Mouse (Mus musculus) intestine, embryonic 15.5 days (tissue): Measurements from ENCODE around the gene Cldn3. TPM values are rescaled to one million over a fixed set of nuclear protein-coding genes. Genes with fewer than 3 reads are reported as not detected.
A peak's percentile ranks its signal among the peaks of the same experiment; 100 is the strongest.

Experiments
- ATAC-seq: fragments of 200-750 bp; cut with Nextera tagmentation; 2 replicates; pipeline ENCODE4 v1.8.0; 2017; ENCODE audit warnings: moderate TSS enrichment, moderate library complexity
- H3K27ac ChIP-seq: fragments of 300-500 bp; sonication (generic); 2 replicates; pipeline ENCODE4 v1.5.1; 2015; ENCODE audit warnings: mild to moderate bottlenecking, inconsistent platforms
- H3K27me3 ChIP-seq: fragments of 300-500 bp; sonication (generic); replicated peaks from 2 replicates; pipeline ENCODE4 v1.6.1; 2015; ENCODE audit warnings: inconsistent platforms
- H3K36me3 ChIP-seq: fragments of 300-500 bp; sonication (generic); 2 replicates; pipeline ENCODE4 v1.6.1; 2015; ENCODE audit warnings: inconsistent platforms
- H3K4me1 ChIP-seq: fragments of 300-500 bp; sonication (generic); replicated peaks from 2 replicates; pipeline ENCODE4 v1.6.1; 2015; ENCODE audit warnings: inconsistent platforms
- H3K4me2 ChIP-seq: fragments of 300-500 bp; sonication (generic); replicated peaks from 2 replicates; pipeline ENCODE4 v1.6.1; 2015; ENCODE audit warnings: mild to moderate bottlenecking, inconsistent platforms
- H3K4me3 ChIP-seq: fragments of 300-500 bp; sonication (generic); replicated peaks from 2 replicates; pipeline ENCODE4 v1.5.1; 2015; ENCODE audit warnings: inconsistent platforms
- H3K9ac ChIP-seq: fragments of 300-500 bp; sonication (generic); 2 replicates; pipeline ENCODE4 v1.6.1; 2015; ENCODE audit warnings: inconsistent platforms
- H3K9me3 ChIP-seq: fragments of 300-500 bp; sonication (generic); 2 replicates; pipeline ENCODE4 v1.6.1; 2016; ENCODE audit warnings: inconsistent platforms
- WGBS: fragments of 180-500 bp; shearing (Covaris S2); methylation state at CpG from one replicate; pipeline ENCODE4 v1.1.7; 2015; 5-methylcytosine and 5-hydroxymethylcytosine counted together
- polyA plus RNA-seq: library from polyadenylated mRNA; unstranded; fragments of >200 nt; fragmentation: Nextera tagmentation; extraction: Ambion mirVana; gene quantifications from 2 replicates; pipeline ENCODE4 v1.2.1, GENCODE M21; 2015

Cldn3 gene
- polyA plus RNA-seq, 1 experiment from 2014 or later, result 173 TPM

DNA sequence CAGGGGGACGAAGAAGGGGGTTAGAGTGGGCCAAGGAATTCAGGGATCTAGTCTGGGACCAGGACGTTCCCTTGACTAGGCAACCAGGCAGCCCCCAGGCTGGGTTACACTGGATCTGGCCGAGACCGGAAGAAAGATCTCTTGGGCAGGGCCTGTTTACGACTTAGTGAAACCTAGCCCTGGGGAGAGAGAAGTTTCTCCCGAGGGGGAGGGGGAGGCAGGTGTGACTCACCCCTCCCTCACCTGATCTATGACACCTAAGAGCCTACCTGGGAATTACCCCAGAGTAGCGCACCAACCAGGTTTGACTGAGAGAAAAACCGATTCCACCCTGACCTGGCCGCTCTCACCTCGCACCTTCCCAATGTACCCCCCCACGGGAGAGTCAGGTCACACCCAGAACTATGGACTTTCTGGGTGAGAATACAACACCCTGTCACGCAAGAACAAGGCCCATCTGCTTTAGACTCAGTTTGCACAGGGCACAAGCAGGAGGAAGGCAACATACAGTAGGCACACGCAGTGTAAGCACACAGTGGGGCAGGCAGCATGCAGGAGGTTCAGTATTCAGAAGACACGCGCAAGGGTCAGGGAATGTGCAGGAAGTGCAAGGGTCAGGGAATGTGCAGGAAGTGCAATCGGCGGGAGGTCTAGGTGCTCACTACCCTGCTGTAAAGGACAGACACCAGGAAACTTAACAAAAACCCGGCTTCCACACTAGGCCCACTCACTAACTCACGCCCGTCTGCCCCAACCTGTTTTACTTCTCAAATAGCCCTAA, 18.7 kb upstream of the Cldn3 start:
- H3K27ac ChIP-seq, result peak overlapping the region; percentile 92
- no peaks in the 10 kb centered on the region for H3K36me3 ChIP-seq
- peak overlapping the region; percentile 68; the same call in 1 of the 2 replicates for H3K4me2 ChIP-seq
- ATAC-seq, result peak; percentile 44
- WGBS, result 51% methylated on average over 20 of the region's 20 CpGs
- H3K9ac ChIP-seq, result 0 out of 2 replicates have a peak overlapping the region, but pooled peaks have one; percentile 17
- H3K27me3 ChIP-seq, result no peaks in the 10 kb centered on the region
- peaks cover 9% of the 10 kb centered on the region; the same call in 1 of the 2 replicates for H3K4me1 ChIP-seq
- no peaks in the 10 kb centered on the region for H3K9me3 ChIP-seq
- H3K4me3 ChIP-seq, result no peak overlapping the region

DNA sequence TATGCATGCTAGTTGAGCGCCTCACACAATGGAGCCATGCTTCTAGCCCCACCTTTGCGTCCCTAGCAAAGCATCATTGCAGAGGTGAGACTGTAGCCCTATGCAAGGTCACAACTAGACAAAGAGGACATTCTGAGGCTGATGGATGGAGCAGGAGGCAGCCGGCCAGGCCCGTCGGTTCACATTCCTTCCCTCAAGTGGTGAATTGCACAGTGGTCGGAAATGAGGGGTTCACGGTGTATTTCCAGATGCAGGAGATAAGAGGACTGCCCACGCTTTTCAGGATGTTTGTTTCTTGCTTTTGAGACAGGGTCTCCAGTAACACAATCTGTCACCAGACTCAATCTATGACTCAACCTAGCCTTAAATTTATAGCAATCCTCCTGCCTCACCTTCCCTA, 15.3 kb upstream of the Cldn3 start:
- Histone ChIP-seq H3K9me3 (no peaks in the 10 kb centered on the region), H3K36me3 (no peaks in the 10 kb centered on the region), H3K27me3 (no peaks in the 10 kb centered on the region), H3K4me1 (0 out of 2 replicates have a peak, but pooled peaks cover 12% of the 10 kb centered on the region), H3K4me2 (no peak overlapping the region), H3K27ac (no peak overlapping the region), H3K9ac (no peak overlapping the region), H3K4me3 (no peak overlapping the region)
- no peak for ATAC-seq
- 52% methylated on average over 8 of the region's 8 CpGs for WGBS

DNA sequence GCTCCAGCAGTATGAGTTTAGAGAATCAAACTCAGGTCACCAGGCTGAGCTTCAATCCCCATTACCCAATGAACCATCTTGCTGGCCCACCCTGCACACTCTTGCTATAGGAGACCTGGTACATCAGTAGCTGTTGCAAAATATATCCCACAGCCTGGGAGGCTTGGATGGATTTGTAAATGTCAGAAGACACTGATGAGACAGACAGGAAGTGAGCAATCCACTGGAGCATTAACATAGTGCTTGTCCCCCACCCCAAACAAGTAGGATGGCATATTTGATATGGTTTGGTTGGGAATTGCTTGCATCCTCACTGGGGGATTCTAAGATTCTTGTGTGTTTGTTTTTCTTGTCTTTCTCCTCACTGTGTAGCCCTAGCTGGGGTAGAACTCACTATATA, 12.9 kb upstream of the Cldn3 start:
- no peaks in the 10 kb centered on the region for H3K36me3 ChIP-seq
- no peak overlapping the region for H3K9ac ChIP-seq
- no peak overlapping the region for H3K4me3 ChIP-seq
- H3K4me2 ChIP-seq, result no peak overlapping the region
- 0 out of 2 replicates have a peak, but pooled peaks cover 7% of the 10 kb centered on the region for H3K4me1 ChIP-seq
- H3K9me3 ChIP-seq, result no peaks in the 10 kb centered on the region
- H3K27me3 ChIP-seq, result no peaks in the 10 kb centered on the region
- no peak for ATAC-seq
- H3K27ac ChIP-seq, result no peak overlapping the region

DNA sequence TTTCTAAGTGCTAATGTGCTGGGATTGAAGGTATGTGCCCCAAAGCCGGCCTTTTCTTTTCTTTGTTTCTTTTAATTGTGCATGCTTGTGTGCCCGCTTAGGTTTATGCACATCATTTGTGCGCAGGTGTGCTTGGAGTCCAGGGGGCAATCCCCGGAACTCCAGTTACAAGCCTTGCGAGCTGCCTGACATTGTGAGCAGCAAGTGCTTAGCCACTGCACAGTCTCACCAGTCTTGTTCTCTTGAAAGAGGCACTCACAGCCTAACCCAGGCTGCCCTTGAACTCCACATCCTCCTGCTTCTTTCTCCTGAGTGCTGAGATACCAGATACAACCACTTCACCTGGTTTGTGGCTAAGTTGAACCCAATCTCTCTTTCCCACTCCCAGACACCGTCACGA, 12.5 kb upstream of the Cldn3 start:
- ATAC-seq, result no peak
- no peak overlapping the region for H3K27ac ChIP-seq
- H3K4me3 ChIP-seq, result no peak overlapping the region
- 84% methylated on average over 7 of the region's 7 CpGs for WGBS
- no peak overlapping the region for H3K4me2 ChIP-seq
- H3K27me3 ChIP-seq, result no peaks in the 10 kb centered on the region
- H3K4me1 ChIP-seq, result 0 out of 2 replicates have a peak, but pooled peaks cover 7% of the 10 kb centered on the region
- H3K9me3 ChIP-seq, result no peaks in the 10 kb centered on the region
- H3K9ac ChIP-seq, result no peak overlapping the region
- H3K36me3 ChIP-seq, result no peaks in the 10 kb centered on the region

DNA sequence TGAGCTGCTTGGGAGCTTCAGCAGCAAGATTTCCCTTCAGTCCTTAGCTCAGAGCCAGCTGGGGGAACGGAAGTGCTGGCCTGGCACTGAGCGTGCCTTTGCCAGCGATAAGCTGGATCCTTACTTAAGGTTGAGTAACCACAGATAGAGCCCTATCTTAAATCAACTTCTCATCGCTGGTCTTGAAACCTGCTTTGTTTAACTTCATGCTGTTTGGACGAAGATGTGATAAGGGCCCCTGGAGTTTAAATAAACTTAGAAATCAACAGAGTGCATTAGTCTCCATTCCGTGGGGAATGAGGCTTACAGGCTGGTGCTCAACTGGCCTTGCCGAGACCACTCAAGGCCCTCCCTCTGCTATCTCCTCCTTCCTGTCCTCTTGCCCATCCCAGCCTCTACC, 11.7 kb upstream of the Cldn3 start:
- Histone ChIP-seq H3K36me3 (no peaks in the 10 kb centered on the region), H3K27me3 (no peaks in the 10 kb centered on the region), H3K4me3 (no peak overlapping the region), H3K27ac (peak overlapping the region; percentile 44; the same call in 1 of the 2 replicates), H3K4me1 (0 out of 2 replicates have a peak, but pooled peaks cover 7% of the 10 kb centered on the region), H3K4me2 (no peak overlapping the region), H3K9me3 (no peaks in the 10 kb centered on the region), H3K9ac (no peak overlapping the region)
- 13% methylated on average over 7 of the region's 7 CpGs for WGBS
- ATAC-seq, result peak; percentile 52; the same call in 1 of the 2 replicates

DNA sequence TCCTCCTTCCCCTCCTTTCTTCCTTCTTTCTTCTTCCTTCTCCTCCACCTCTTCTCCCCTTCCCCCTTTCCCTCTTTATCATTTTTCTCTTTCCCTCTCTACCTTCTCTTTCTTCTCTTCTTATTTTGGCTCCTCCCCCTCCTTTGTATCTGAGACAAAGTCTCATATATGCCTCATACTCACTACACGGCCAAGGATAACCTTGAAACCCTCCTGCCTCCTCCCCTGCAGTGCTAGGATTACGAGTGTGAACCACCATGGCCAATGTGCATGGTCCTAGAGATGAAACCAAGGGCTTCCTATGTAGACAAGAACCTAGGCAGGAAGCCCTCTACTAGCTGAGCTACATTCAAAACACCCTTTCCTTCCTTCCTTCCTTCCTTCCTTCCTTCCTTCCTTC, 11.1 kb upstream of the Cldn3 start:
- Histone ChIP-seq H3K9me3 (no peaks in the 10 kb centered on the region), H3K27me3 (no peaks in the 10 kb centered on the region), H3K4me2 (no peak overlapping the region), H3K4me1 (0 out of 2 replicates have a peak, but pooled peaks cover 7% of the 10 kb centered on the region), H3K9ac (no peak overlapping the region), H3K27ac (no peak overlapping the region), H3K4me3 (no peak overlapping the region), H3K36me3 (no peaks in the 10 kb centered on the region)
- ATAC-seq, result no peak
- 39% methylated on average over 2 of the region's 2 CpGs for WGBS

DNA sequence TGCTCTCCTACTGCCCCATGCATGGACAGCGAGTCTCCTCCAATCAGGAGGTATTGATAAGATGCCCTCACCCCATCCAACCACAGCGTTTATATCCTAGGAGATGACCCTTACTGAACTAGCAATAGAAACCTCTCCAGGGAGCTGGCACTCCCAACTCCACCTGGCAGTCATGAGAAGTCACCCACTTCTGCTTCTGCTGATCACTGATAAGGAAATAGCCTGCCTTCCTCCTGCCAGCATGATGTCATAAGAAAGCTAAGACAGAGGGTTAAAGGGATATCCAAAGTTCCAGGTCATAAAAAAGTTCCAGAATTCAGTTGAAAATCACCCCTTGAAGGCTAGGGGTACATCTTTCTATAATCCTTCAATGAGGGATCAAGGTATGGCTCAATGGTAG, 9.8 kb upstream of the Cldn3 start:
- H3K4me3 ChIP-seq, result no peak overlapping the region
- ATAC-seq, result 0 out of 2 replicates have a peak, but pooled peaks have one; percentile 34

DNA sequence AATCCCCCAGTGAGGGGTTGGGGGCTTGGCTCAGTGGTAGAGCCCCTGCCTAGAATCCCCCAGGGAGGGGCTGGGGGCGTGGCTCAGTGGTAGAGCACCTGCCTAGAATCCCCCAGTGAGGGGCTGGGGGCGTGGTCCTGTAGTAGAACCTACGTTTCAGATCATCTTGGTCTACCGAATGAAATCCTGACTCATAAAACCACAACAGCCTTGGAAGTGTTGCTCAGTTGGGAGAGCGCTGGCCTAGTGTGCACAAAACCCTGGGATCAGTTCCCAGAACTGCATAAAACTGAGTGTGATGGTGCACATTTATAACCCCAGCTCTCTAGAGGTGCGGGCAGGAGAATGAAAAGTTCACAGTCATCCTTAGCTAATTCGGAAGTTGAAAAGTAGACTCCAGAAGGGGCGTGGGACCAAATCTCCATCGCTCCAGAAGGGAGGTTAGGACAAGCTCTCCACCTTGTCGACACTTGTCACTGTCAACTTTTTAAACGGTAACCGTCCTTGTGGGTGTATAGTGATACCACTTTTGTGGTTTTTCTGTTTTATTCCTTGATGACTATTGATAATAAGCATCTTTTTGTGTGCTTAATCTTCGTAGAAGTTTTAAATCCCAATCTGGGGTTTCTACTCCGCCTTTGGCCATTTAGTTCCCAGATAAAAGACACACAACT, 9.3 kb upstream of the Cldn3 start:
- Histone ChIP-seq H3K27me3 (no peaks in the 10 kb centered on the region), H3K27ac (no peak overlapping the region), H3K9me3 (no peaks in the 10 kb centered on the region), H3K36me3 (no peaks in the 10 kb centered on the region), H3K9ac (no peak overlapping the region), H3K4me3 (no peak overlapping the region), H3K4me2 (no peak overlapping the region), H3K4me1 (0 out of 2 replicates have a peak, but pooled peaks cover 7% of the 10 kb centered on the region)
- no peak for ATAC-seq
- 82% methylated on average over 14 of the region's 14 CpGs for WGBS

More for the DNA sequence above, 9.8 kb upstream of the Cldn3 start:
- Histone ChIP-seq H3K27me3 (no peaks in the 10 kb centered on the region), H3K4me1 (0 out of 2 replicates have a peak, but pooled peaks cover 7% of the 10 kb centered on the region), H3K9ac (no peak overlapping the region), H3K36me3 (no peaks in the 10 kb centered on the region), H3K9me3 (no peaks in the 10 kb centered on the region), H3K4me2 (no peak overlapping the region), H3K27ac (no peak overlapping the region)
- WGBS, result 81% methylated on average over 2 of the region's 2 CpGs

DNA sequence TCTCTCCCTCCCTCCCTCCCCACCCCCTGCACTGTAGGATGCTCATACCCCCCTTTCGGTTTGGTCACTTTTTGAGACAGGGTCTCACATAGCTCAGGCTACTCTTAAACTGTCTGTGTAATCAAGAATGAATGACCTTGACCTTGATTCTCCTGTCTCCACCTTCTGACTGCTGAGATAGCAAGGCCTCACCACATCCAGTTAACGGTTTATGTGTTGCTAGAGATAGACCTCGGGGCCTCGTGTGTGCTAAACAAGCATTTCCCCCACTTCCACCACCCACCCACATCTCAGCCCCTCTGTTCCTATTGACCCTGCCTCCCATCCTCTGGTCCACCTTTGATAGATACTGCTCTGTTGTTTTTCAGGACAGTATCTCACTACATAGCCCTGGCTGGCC, 8.2 kb upstream of the Cldn3 start:
- Histone ChIP-seq H3K9ac (no peak overlapping the region), H3K4me3 (no peak overlapping the region), H3K27me3 (no peaks in the 10 kb centered on the region), H3K4me2 (no peak overlapping the region), H3K4me1 (0 out of 2 replicates have a peak, but pooled peaks cover 7% of the 10 kb centered on the region), H3K9me3 (no peaks in the 10 kb centered on the region), H3K27ac (no peak overlapping the region), H3K36me3 (no peaks in the 10 kb centered on the region)
- 74% methylated on average over 4 of the region's 4 CpGs for WGBS
- ATAC-seq, result no peak

DNA sequence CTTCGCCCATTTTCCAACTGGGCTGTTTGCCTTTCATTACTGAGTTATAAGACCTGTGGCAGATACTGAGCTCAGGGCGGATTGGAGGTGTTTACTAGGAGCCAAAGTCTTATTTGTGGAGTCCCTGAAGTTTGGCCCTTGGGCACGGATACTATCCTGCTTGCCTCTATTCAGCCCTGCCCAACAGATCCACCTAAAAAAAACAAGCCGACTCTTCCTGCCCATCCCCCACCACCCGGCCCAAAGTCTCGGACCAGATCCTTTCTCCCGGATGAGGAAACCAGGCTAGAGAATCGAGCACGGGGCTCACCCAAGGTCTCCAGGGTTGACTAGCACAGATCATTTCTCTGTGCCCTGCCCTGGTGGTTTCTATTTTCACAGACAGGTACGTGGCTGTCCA, 4.9 kb upstream of the Cldn3 start:
- ATAC-seq, result no peak
- WGBS, result 46% methylated on average over 10 of the region's 10 CpGs
- Histone ChIP-seq H3K4me3 (no peak overlapping the region), H3K9me3 (no peaks in the 10 kb centered on the region), H3K4me1 (peaks cover 13% of the 10 kb centered on the region), H3K27ac (peak overlapping the region; percentile 44), H3K36me3 (no peaks in the 10 kb centered on the region), H3K9ac (no peak overlapping the region), H3K4me2 (peak overlapping the region; percentile 31), H3K27me3 (peaks cover 17% of the 10 kb centered on the region)

DNA sequence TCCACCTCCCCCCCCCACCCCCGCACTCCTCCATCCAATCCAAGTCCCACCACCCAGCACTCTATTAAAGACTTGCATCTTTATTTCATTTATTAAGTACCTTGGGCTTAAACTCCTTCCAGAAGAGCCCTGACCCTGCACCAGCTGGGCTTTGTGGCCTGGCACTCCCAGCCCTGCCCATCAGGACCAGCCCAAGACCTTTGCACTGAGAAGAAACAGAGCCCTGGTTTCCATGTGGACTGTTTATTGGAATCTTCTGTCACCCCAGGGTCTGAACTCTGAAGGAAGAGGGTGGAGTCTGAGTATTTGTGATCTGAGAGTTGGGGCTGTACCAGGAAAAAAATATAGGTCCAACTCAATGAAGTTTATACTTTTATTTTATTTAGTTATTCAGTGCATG, 2.9 kb upstream of the Cldn3 start:
- peaks cover 36% of the 10 kb centered on the region for H3K27me3 ChIP-seq
- no peak overlapping the region for H3K9ac ChIP-seq
- ATAC-seq, result no peak
- WGBS, result 78% methylated on average over 1 of the region's 1 CpGs
- no peaks in the 10 kb centered on the region for H3K9me3 ChIP-seq
- no peak overlapping the region for H3K27ac ChIP-seq
- H3K4me3 ChIP-seq, result no peak overlapping the region
- no peak overlapping the region for H3K4me2 ChIP-seq
- H3K36me3 ChIP-seq, result no peaks in the 10 kb centered on the region
- H3K4me1 ChIP-seq, result peaks cover 13% of the 10 kb centered on the region

DNA sequence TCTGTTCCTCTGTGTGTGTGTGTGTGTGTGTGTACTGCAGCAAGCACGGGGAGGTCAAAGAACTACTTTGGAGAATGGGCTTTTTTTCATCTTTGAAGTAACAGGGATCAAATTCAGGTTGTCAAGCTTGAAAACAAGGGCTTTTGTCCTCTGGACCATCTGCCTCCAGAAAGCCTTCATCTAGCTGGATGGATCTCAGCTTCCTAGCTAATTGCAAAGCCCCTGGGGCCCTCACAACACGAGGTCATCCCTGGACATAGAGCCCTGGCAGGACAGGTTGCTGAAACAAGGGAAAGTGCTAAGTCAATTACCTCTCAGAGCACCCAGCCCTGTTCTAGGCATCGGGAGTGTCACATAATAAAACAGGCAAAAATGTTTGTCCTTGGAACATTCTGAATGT, 2.2 kb upstream of the Cldn3 start:
- peak overlapping the region; percentile 60; the same call in 1 of the 2 replicates for H3K27ac ChIP-seq
- ATAC-seq, result no peak

More for the DNA sequence above, 2.2 kb upstream of the Cldn3 start:
- H3K4me1 ChIP-seq, result peaks cover 13% of the 10 kb centered on the region
- H3K9me3 ChIP-seq, result no peaks in the 10 kb centered on the region
- H3K9ac ChIP-seq, result no peak overlapping the region
- no peak overlapping the region for H3K4me2 ChIP-seq
- no peak overlapping the region for H3K4me3 ChIP-seq
- no peaks in the 10 kb centered on the region for H3K36me3 ChIP-seq
- H3K27me3 ChIP-seq, result peaks cover 36% of the 10 kb centered on the region
- WGBS, result 27% methylated on average over 3 of the region's 3 CpGs
